Mouse (Mus musculus) myocyte (in vitro differentiated cells): Measurements from ENCODE around the gene Cers6.

ENCODE experiments used
- CEBPB ChIP-seq: IDR thresholded peaks from 2 replicates; pipeline ENCODE4 v1.6.1; 2011; ENCODE audit warnings: mild to moderate bottlenecking, moderate library complexity; ENCODE audit not compliant: poor library complexity, insufficient read depth, severe bottlenecking
- E2F4 ChIP-seq: IDR thresholded peaks from one replicate; pipeline ENCODE4 v1.6.1; 2011; ENCODE audit warnings: mild to moderate bottlenecking, control low read depth, moderate library complexity; ENCODE audit not compliant: insufficient read depth
- MAX ChIP-seq: IDR thresholded peaks from one replicate; pipeline ENCODE4 v1.6.1; 2011; ENCODE audit warnings: low read depth, mild to moderate bottlenecking, control low read depth
- MYOD1 ChIP-seq, 3 experiments: IDR thresholded peaks; one replicate each; pipeline ENCODE4 v1.6.1; 2011; ENCODE audit warnings: control low read depth in 2 of 3, low read depth in 2 of 3, mild to moderate bottlenecking in 2 of 3, moderate library complexity in 1 of 3; ENCODE audit not compliant: insufficient read length in 2 of 3, control insufficient read depth in 1 of 3
- MYOG ChIP-seq, 3 experiments: IDR thresholded peaks; one replicate each; pipeline ENCODE4 v1.6.1; 2011; ENCODE audit warnings: control low read depth in 2 of 3, low read depth in 2 of 3, mild to moderate bottlenecking in 2 of 3; ENCODE audit not compliant: insufficient read length in 2 of 3, control insufficient read depth in 1 of 3, insufficient read depth in 1 of 3
- POLR2A ChIP-seq: IDR thresholded peaks from one replicate; pipeline ENCODE4 v1.6.1; 2011; ENCODE audit warnings: low read depth, mild to moderate bottlenecking, control low read depth, moderate library complexity; ENCODE audit not compliant: insufficient read length
- POLR2AphosphoS2 ChIP-seq: IDR thresholded peaks from one replicate; pipeline ENCODE4 v1.6.1; 2011; ENCODE audit warnings: low read depth, control low read depth; ENCODE audit not compliant: insufficient read length
- SRF ChIP-seq: IDR thresholded peaks from one replicate; pipeline ENCODE4 v1.6.1; 2011; ENCODE audit warnings: low read depth; ENCODE audit not compliant: control insufficient read depth, insufficient read length
- TCF12 ChIP-seq: IDR thresholded peaks from one replicate; pipeline ENCODE4 v1.6.1; 2011; ENCODE audit warnings: mild to moderate bottlenecking, control low read depth; ENCODE audit not compliant: poor library complexity, insufficient read depth, severe bottlenecking
- TCF3 ChIP-seq: IDR thresholded peaks from one replicate; pipeline ENCODE4 v1.6.1; 2011; ENCODE audit warnings: low read depth, control low read depth; ENCODE audit not compliant: insufficient read length
- USF1 ChIP-seq: IDR thresholded peaks from one replicate; pipeline ENCODE4 v1.6.1; 2011; ENCODE audit warnings: low read depth, mild to moderate bottlenecking, control low read depth, moderate library complexity

DNA sequence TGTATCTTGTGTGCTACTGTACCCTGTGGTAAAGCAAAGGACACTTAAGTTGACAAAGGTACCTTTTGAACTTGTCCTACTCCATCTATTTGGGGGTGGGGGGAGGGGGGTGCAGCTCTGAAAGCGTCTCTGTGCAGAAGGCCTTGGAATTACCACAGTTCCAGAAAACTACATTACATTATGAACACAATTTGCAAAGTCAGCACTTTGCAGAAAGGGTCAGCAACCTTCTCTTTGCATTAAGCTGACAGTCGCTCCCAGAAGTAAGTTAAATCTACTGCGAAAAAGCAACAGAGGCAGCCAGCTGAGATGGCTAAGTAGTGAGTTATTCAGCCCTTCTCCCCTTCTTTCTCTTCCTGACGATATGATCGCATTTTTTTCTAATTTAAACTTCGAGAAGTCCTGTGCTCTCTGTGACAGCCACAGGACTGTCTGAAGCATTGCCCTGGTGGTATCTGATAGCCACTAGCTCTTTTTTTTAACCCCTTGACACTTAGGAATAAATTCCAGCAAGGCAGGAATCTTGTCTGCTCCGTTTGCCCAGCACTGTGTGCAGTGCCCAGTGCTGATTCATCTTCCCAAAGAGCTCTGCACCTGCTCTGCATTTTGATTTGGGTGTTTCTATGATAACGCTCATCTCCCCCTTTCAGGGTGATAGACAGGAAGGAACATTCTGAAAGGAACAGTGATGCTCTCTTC, 221.4 kb downstream of the Cers6 start:
- no peak for TF ChIP-seq POLR2A
- no peak for TF ChIP-seq CEBPB
- no peak for TF ChIP-seq TCF12
- TF ChIP-seq E2F4 = no peak
- TF ChIP-seq MAX = no peak
- TF ChIP-seq USF1 = no peak
- TF ChIP-seq POLR2AphosphoS2 = no peak
- TF ChIP-seq MYOD1 (IDR thresholded peaks at IDR 0.05; ENCODE audit: control insufficient read depth in 1 of 3, insufficient read length in 2 of 3, low read depth in 2 of 3) = peak in 2 of 3 experiments; percentile 21 to 63
- TF ChIP-seq MYOG (IDR thresholded peaks at IDR 0.05; ENCODE audit: control insufficient read depth in 1 of 3, insufficient read depth in 1 of 3, insufficient read length in 2 of 3, low read depth in 2 of 3) = peak in 2 of 3 experiments; percentile 25 to 57
- TF ChIP-seq TCF3 = no peak
- TF ChIP-seq SRF = no peak
